Mouse (Mus musculus) liver, postnatal 0 days (tissue): ENCODE measurements at regions not wholly inside any gene's neighbourhood (a gene's known extent, or its start where the extent isn't known, plus 50 kb on each side); places are given as distances from the start of the nearest gene placed in this dataset.

Experiments used
- ATAC-seq: fragments of 200-750 bp; cut with Nextera tagmentation; 2 replicates; pipeline ENCODE4 v1.8.0; 2017; ENCODE audit warnings: mild to moderate bottlenecking, moderate library complexity
- DNase-seq: peaks from one replicate; pipeline ENCODE4 v3.0.0-alpha.2; 2016
- H3K27ac ChIP-seq: fragments of 300-500 bp; sonication (generic); 2 replicates; pipeline ENCODE4 v1.5.1; 2014; ENCODE audit warnings: antibody characterized with exemption, moderate library complexity, mild to moderate bottlenecking, low read depth
- H3K27me3 ChIP-seq: fragments of 300-500 bp; sonication (generic); 2 replicates; pipeline ENCODE4 v1.6.1; 2014; ENCODE audit warnings: low read length, control low read depth, mixed read lengths; ENCODE audit not compliant: insufficient read depth
- H3K36me3 ChIP-seq: fragments of 300-500 bp; sonication (generic); replicated peaks from 2 replicates; pipeline ENCODE4 v1.6.1; 2014; ENCODE audit warnings: mild to moderate bottlenecking, control low read depth, low read length, moderate library complexity, mixed read lengths; ENCODE audit not compliant: insufficient read depth
- H3K4me1 ChIP-seq: fragments of 300-500 bp; sonication (generic); 2 replicates; pipeline ENCODE4 v1.6.1; 2014; ENCODE audit warnings: antibody characterized with exemption, mild to moderate bottlenecking, control low read depth; ENCODE audit not compliant: insufficient read depth
- H3K4me2 ChIP-seq: fragments of 300-500 bp; sonication (generic); 2 replicates; pipeline ENCODE4 v1.6.1; 2014; ENCODE audit warnings: low read depth, mild to moderate bottlenecking, low read length, moderate library complexity, mixed read lengths
- H3K4me3 ChIP-seq: fragments of 300-500 bp; sonication (generic); 2 replicates; pipeline ENCODE4 v1.5.1; 2014; ENCODE audit warnings: low read depth, low read length
- H3K9ac ChIP-seq: fragments of 300-500 bp; sonication (generic); replicated peaks from 2 replicates; pipeline ENCODE4 v1.6.1; 2014; ENCODE audit warnings: mild to moderate bottlenecking, moderate library complexity
- H3K9me3 ChIP-seq: fragments of 300-500 bp; sonication (generic); 2 replicates; pipeline ENCODE4 v1.6.1; 2016; ENCODE audit warnings: mild to moderate bottlenecking, control low read depth, low read length, mixed read lengths
- CTCF ChIP-seq: sonication (generic); IDR thresholded peaks from 2 replicates; pipeline ENCODE4 v1.5.1; 2016; ENCODE audit warnings: antibody characterized with exemption, low read depth
- EP300 ChIP-seq: IDR thresholded peaks from 2 replicates; pipeline ENCODE4 v1.6.1; 2016; ENCODE audit warnings: antibody characterized with exemption, low read depth, mild to moderate bottlenecking
- WGBS: fragments of 180-500 bp; shearing (Covaris S2); extraction: QIAGEN DNeasy Blood & Tissue Kit; methylation state at CpG from one replicate; pipeline ENCODE4 v1.1.7; 2014; ENCODE audit not compliant: insufficient replicate concordance; 5-methylcytosine and 5-hydroxymethylcytosine counted together

- Histone ChIP-seq H3K4me1 (no peaks in the 10 kb centered on the region), H3K9me3 (no peaks in the 10 kb centered on the region), H3K27ac (no peak overlapping the region), H3K27me3 (no peaks in the 10 kb centered on the region), H3K36me3 (no peaks in the 10 kb centered on the region), H3K9ac (no peak overlapping the region), H3K4me3 (no peak overlapping the region), H3K4me2 (no peak overlapping the region)
- no peak for ATAC-seq
- TF ChIP-seq EP300 = no peak
- no peak for TF ChIP-seq CTCF
- DNase-seq = no peak
These were observed 218.0 kb upstream of the Zfp637 start for GRCm38 (mm10) chr6:117622946-117623345.

- TF ChIP-seq CTCF (no peak), EP300 (no peak)
- no peak for DNase-seq
- Histone ChIP-seq H3K9me3 (no peaks in the 10 kb centered on the region), H3K36me3 (no peaks in the 10 kb centered on the region), H3K27me3 (no peaks in the 10 kb centered on the region), H3K4me1 (no peaks in the 10 kb centered on the region), H3K9ac (no peak overlapping the region), H3K4me2 (no peak overlapping the region), H3K27ac (no peak overlapping the region), H3K4me3 (no peak overlapping the region)
- WGBS = 65% methylated on average over 5 of the region's 5 CpGs
- no peak for ATAC-seq
These were observed 215.3 kb upstream of the Zfp637 start for GRCm38 (mm10) chr6:117625716-117626115.

GRCm38 (mm10) chr6:117627461-117627860 is 213.5 kb upstream of the Zfp637 start:
- no peaks in the 10 kb centered on the region for H3K9me3 ChIP-seq
- H3K4me1 ChIP-seq = no peaks in the 10 kb centered on the region
- H3K4me3 ChIP-seq = no peak overlapping the region
- ATAC-seq (no peak), DNase-seq (no peak)
- no peak for TF ChIP-seq EP300
- TF ChIP-seq CTCF = no peak
- WGBS = 62% methylated on average over 3 of the region's 3 CpGs
- no peaks in the 10 kb centered on the region for H3K36me3 ChIP-seq
- no peak overlapping the region for H3K9ac ChIP-seq
- H3K27me3 ChIP-seq = no peaks in the 10 kb centered on the region
- H3K27ac ChIP-seq = no peak overlapping the region
- no peak overlapping the region for H3K4me2 ChIP-seq

GRCm38 (mm10) chr6:117646628-117647027 is 194.4 kb upstream of the Zfp637 start:
- no peak for DNase-seq

GRCm38 (mm10) chr6:117650541-117650940 is 190.4 kb upstream of the Zfp637 start:
- Histone ChIP-seq H3K4me1 (peaks cover 4% of the 10 kb centered on the region; the same call in 1 of the 2 replicates), H3K27me3 (no peaks in the 10 kb centered on the region), H3K9ac (no peak overlapping the region), H3K9me3 (no peaks in the 10 kb centered on the region), H3K36me3 (no peaks in the 10 kb centered on the region), H3K27ac (no peak overlapping the region), H3K4me2 (no peak overlapping the region), H3K4me3 (no peak overlapping the region)
- ATAC-seq (no peak), DNase-seq (no peak)
- TF ChIP-seq EP300 = no peak
- no peak for TF ChIP-seq CTCF
- WGBS = 62% methylated on average over 5 of the region's 5 CpGs

More at GRCm38 (mm10) chr6:117646628-117647027, 194.4 kb upstream of the Zfp637 start:
- Histone ChIP-seq H3K4me3 (no peak overlapping the region), H3K9ac (no peak overlapping the region), H3K36me3 (no peaks in the 10 kb centered on the region), H3K27me3 (no peaks in the 10 kb centered on the region), H3K4me1 (no peaks in the 10 kb centered on the region), H3K9me3 (no peaks in the 10 kb centered on the region), H3K27ac (no peak overlapping the region), H3K4me2 (no peak overlapping the region)
- no peak for ATAC-seq
- WGBS = 62% methylated on average over 8 of the region's 8 CpGs
- TF ChIP-seq CTCF (peak; percentile 26; the same call in 1 of the 2 replicates), EP300 (no peak)

GRCm38 (mm10) chr6:117651551-117651950 is 189.4 kb upstream of the Zfp637 start:
- no peaks in the 10 kb centered on the region for H3K9me3 ChIP-seq
- H3K4me2 ChIP-seq = no peak overlapping the region
- DNase-seq = no peak
- H3K27ac ChIP-seq = no peak overlapping the region
- 76% methylated on average over 4 of the region's 4 CpGs for WGBS
- no peak overlapping the region for H3K9ac ChIP-seq
- no peak overlapping the region for H3K4me3 ChIP-seq
- H3K4me1 ChIP-seq = peaks cover 4% of the 10 kb centered on the region; the same call in 1 of the 2 replicates
- H3K27me3 ChIP-seq = no peaks in the 10 kb centered on the region
- H3K36me3 ChIP-seq = no peaks in the 10 kb centered on the region
- TF ChIP-seq CTCF = no peak
- TF ChIP-seq EP300 = no peak
- ATAC-seq = no peak

- no peak for ATAC-seq
- Histone ChIP-seq H3K4me3 (no peak overlapping the region), H3K4me1 (peaks cover 4% of the 10 kb centered on the region; the same call in 1 of the 2 replicates), H3K9me3 (no peaks in the 10 kb centered on the region), H3K4me2 (no peak overlapping the region), H3K27me3 (no peaks in the 10 kb centered on the region), H3K27ac (no peak overlapping the region), H3K9ac (no peak overlapping the region), H3K36me3 (no peaks in the 10 kb centered on the region)
- no peak for DNase-seq
- TF ChIP-seq EP300 (no peak), CTCF (no peak)
- 32% methylated on average over 3 of the region's 3 CpGs for WGBS
These were observed 189.0 kb upstream of the Zfp637 start for GRCm38 (mm10) chr6:117652012-117652411.
